7 mouse cellular contexts compared by ENCODE assay signal in the genomic region with DNA sequence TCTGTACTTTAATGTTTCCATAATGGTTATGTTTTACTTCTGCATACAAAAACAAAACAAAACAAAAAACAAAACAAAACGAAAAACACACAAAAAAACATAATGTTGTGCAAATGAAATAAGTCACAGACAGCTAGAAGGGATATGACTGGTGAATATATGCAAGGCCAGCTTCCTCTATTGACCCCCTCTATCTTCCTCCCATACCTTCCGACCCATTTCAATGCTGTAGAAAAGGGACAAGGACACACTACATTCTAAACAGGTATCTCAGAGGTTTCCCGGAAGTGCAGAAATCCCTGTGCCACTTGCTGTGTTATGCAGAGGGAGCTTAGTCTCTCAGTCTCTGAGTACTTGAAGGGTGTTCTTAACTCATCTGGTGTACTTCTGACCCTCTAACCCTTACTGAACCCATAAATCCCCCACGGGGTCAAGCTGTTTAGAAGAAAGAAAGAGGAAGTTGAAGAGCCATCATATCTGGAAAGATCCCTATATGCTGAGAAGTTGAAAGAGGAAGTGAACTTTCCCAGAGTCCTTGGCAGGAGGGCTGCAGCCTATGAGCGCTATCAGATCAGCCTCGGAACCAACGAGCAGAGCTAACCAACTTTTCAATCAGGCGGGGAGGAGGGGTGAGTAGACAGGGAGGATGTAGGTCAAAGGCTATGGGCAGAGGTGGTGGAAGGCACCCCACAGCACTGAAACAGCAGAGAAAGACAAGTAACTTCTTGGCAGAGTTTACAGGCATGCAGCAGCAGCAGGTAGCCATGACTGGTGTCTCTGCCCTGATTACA. TPM values are rescaled to one million over a fixed set of nuclear protein-coding genes. Genes with fewer than 3 reads are reported as not detected.
A peak's percentile ranks its signal among the peaks of the same experiment; 100 is the strongest.
DNase-seq lines count a peak whose midpoint lies in the region; ATAC-seq lines count a peak whose summit lies in the region.

No protein-coding gene starts in this region.

- intact Hi-C loops in heart, postnatal 14 days (cut with DNase I): no loop called here

- peak; percentile 86 for DNase-seq in 416B (ENCODE audit: low read depth)
- DNase-seq in CD4-positive, CD25-positive, alpha-beta regulatory T cell, adult 2 months (ENCODE audit: low read depth, low spot score): peak; percentile 68
- DNase-seq in heart, postnatal 14 days: peak; percentile 20 to 28
- DNase-seq in frontal cortex, postnatal 10 days (ENCODE audit: low spot score in 2 of 2): no peak
- DNase-seq in embryo, embryonic 10.5 days (ENCODE audit: low spot score): no peak
- no peak for DNase-seq in urinary bladder, postnatal 4 days (ENCODE audit: low spot score in 2 of 2)

- peak; percentile 78 for ATAC-seq in megakaryocyte progenitor cell, adult 5-6 weeks (replicated peaks; ENCODE audit: poor library complexity)

RNA-seq across cellular contexts. Expression of a gene that starts 15.5 kb away (rescaled TPM):
- 1 to 10 TPM; 3.0 to 4.9 TPM for total RNA-seq in heart, postnatal 14 days (2021)
- 67.6 and 73.6 TPM in 2 replicates for total RNA-seq in megakaryocyte progenitor cell, adult 5-6 weeks (2015)
- total RNA-seq in megakaryocyte progenitor cell, adult 5-6 weeks (2017): 26.1 and 29.5 TPM in 2 replicates

RNA-seq across cellular contexts. Expression of a gene that starts 38.3 kb away (rescaled TPM):
- not detected for total RNA-seq in heart, postnatal 14 days (2021)
- not detected in 2 replicates for total RNA-seq in megakaryocyte progenitor cell, adult 5-6 weeks (2015)
- not detected in 2 replicates for total RNA-seq in megakaryocyte progenitor cell, adult 5-6 weeks (2017)

Comparison
In these comparisons a context has a peak if more than half of its experiments do, and no peak if none do; other contexts are left out.
1. DNase-seq: peak in 416B (single experiment), CD4-positive, CD25-positive, alpha-beta regulatory T cell, adult 2 months (single experiment) and heart, postnatal 14 days (2 of 2); none in frontal cortex, postnatal 10 days (0 of 2), embryo, embryonic 10.5 days (single experiment) and urinary bladder, postnatal 4 days (0 of 2).
2. RNA of a gene that starts 15.5 kb away (total RNA-seq): 26.1 to 73.6 TPM in megakaryocyte progenitor cell, adult 5-6 weeks; 3.0 to 4.9 TPM in heart, postnatal 14 days; every median in the first group is over 4 times any median in the second.